Mouse (Mus musculus) liver, postnatal 0 days (tissue): Measurements from ENCODE around the gene Mettl2. TPM values are rescaled to one million over a fixed set of nuclear protein-coding genes. Genes with fewer than 3 reads are reported as not detected.
"Not testable (repeated sequence)": the region's sequence is repeated elsewhere in the genome, so short reads cannot be mapped to it uniquely, and the experiment has no call there.

Experiments
- ATAC-seq: fragments of 200-750 bp; cut with Nextera tagmentation; 2 replicates; pipeline ENCODE4 v1.8.0; 2017; ENCODE audit warnings: mild to moderate bottlenecking, moderate library complexity
- DNase-seq: peaks from one replicate; pipeline ENCODE4 v3.0.0-alpha.2; 2016
- H3K27ac ChIP-seq: fragments of 300-500 bp; sonication (generic); 2 replicates; pipeline ENCODE4 v1.5.1; 2014; ENCODE audit warnings: antibody characterized with exemption, moderate library complexity, mild to moderate bottlenecking, low read depth
- H3K27me3 ChIP-seq: fragments of 300-500 bp; sonication (generic); 2 replicates; pipeline ENCODE4 v1.6.1; 2014; ENCODE audit warnings: low read length, control low read depth, mixed read lengths; ENCODE audit not compliant: insufficient read depth
- H3K36me3 ChIP-seq: fragments of 300-500 bp; sonication (generic); replicated peaks from 2 replicates; pipeline ENCODE4 v1.6.1; 2014; ENCODE audit warnings: mild to moderate bottlenecking, control low read depth, low read length, moderate library complexity, mixed read lengths; ENCODE audit not compliant: insufficient read depth
- H3K4me1 ChIP-seq: fragments of 300-500 bp; sonication (generic); 2 replicates; pipeline ENCODE4 v1.6.1; 2014; ENCODE audit warnings: antibody characterized with exemption, mild to moderate bottlenecking, control low read depth; ENCODE audit not compliant: insufficient read depth
- H3K4me2 ChIP-seq: fragments of 300-500 bp; sonication (generic); 2 replicates; pipeline ENCODE4 v1.6.1; 2014; ENCODE audit warnings: low read depth, mild to moderate bottlenecking, low read length, moderate library complexity, mixed read lengths
- H3K4me3 ChIP-seq: fragments of 300-500 bp; sonication (generic); 2 replicates; pipeline ENCODE4 v1.5.1; 2014; ENCODE audit warnings: low read depth, low read length
- H3K9ac ChIP-seq: fragments of 300-500 bp; sonication (generic); replicated peaks from 2 replicates; pipeline ENCODE4 v1.6.1; 2014; ENCODE audit warnings: mild to moderate bottlenecking, moderate library complexity
- H3K9me3 ChIP-seq: fragments of 300-500 bp; sonication (generic); 2 replicates; pipeline ENCODE4 v1.6.1; 2016; ENCODE audit warnings: mild to moderate bottlenecking, control low read depth, low read length, mixed read lengths
- CTCF ChIP-seq: sonication (generic); IDR thresholded peaks from 2 replicates; pipeline ENCODE4 v1.5.1; 2016; ENCODE audit warnings: antibody characterized with exemption, low read depth
- EP300 ChIP-seq: IDR thresholded peaks from 2 replicates; pipeline ENCODE4 v1.6.1; 2016; ENCODE audit warnings: antibody characterized with exemption, low read depth, mild to moderate bottlenecking
- WGBS: fragments of 180-500 bp; shearing (Covaris S2); extraction: QIAGEN DNeasy Blood & Tissue Kit; methylation state at CpG from one replicate; pipeline ENCODE4 v1.1.7; 2014; ENCODE audit not compliant: insufficient replicate concordance; 5-methylcytosine and 5-hydroxymethylcytosine counted together
- polyA plus RNA-seq: library from polyadenylated mRNA; unstranded; fragments of >200 nt; fragmentation: Nextera tagmentation; extraction: Ambion mirVana; gene quantifications from 2 replicates; pipeline ENCODE4 v1.2.1, GENCODE M21; 2015

Mettl2 gene
- polyA plus RNA-seq: 7.7 and 9.3 TPM in 2 replicates

DNA sequence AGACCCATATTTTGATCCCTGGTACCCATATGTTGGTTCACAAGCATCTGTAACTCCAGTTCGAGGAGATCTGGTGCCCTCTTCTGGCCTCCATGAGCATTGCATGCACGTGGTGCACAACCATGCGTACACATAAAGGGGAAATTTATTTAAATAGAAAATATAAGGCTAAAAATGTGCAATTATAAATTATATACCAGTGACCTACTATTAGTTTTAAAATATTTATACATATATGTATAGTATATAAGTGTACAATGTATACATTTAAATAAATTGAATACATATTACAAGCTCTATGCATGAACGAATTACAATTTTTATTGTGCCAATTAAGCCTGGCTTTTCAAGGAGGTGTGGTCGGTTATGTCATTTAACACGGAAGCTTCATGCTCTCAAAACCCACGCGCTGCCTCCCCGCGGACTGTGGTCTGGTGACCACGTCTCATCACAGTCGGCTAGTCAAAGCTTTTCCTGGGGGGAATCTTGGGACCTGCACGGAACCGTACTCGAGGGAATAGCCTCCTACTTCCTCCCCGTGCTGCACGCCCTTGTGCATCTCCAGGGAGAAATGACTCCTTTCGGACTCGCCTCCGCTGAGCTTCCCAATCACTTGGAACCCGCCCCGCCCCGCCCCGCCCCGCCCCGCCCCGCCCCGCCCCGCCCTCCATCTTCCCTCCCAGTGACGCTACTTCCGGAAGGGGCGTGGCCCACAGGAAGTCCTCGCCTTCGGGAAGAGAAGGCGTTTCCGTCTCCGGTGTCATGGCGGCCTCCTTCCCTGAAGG lies at the start of gene Mettl2:
Mettl2 (plus strand) TSS at position 691 of the 785 bp plus-strand sequence.
- Histone ChIP-seq H3K9ac (peak within 1 kb of the TSS; percentile 83), H3K27me3 (no peaks in the 10 kb centered on the region), H3K4me1 (peaks cover 19% of the 10 kb centered on the region), H3K4me3 (peak within 1 kb of the TSS; percentile 99), H3K4me2 (peak within 1 kb of the TSS; percentile 95), H3K36me3 (peaks cover 10% of the 10 kb centered on the region; the same call in 1 of the 2 replicates), H3K9me3 (no peaks in the 10 kb centered on the region), H3K27ac (peak within 1 kb of the TSS; percentile 81)
- DNase-seq (peak; percentile 91), ATAC-seq (peak; percentile 90)
- peak; percentile 85 for TF ChIP-seq CTCF
- TF ChIP-seq EP300: no peak
- 2% methylated on average over 36 of the region's 38 CpGs for WGBS

DNA sequence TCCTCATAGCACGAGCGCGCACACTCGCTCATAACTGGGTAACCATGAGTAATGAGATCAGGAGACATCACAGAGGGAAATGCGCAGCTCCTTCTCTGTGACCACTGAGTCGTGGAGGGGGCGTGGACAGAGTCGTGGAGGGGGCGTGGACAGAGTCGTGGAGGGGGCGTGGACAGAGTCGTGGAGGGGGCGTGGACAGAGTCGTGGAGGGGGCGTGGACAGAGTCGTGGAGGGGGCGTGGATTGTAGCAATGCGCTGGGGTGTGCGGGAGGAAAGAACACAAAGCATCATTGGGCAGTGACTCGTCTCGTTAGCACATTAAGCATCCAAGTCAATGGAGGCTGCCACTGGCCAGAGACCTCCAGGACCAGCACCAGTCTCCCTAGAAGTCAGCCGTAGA lies 13.8 kb upstream of the Mettl2 start:
- H3K4me1 ChIP-seq, ATAC-seq, H3K36me3 ChIP-seq, H3K4me3 ChIP-seq, H3K27me3 ChIP-seq, H3K9ac ChIP-seq, DNase-seq, H3K4me2 ChIP-seq, H3K27ac ChIP-seq, H3K9me3 ChIP-seq: not testable (repeated sequence)
- WGBS: 70% methylated on average over 22 of the region's 22 CpGs

DNA sequence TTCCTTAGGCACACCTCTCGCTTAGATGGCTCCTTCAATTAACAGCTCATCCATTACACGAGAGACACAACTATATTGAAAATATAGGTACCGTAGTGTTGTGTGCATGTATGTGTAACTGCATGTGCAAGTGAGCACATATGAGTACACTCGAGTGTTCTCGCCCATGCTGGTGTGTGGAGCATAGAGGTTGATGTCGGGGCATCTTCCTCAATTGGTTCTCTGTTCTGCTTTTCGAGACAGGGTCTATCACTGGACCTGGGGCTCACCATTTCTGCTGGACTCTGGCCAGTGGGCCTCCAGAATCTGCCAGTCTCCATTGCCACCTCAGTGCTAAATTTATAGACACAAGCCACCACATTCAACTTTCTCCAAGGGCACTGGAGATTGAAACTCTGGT lies 8.4 kb upstream of the Mettl2 start:
- ATAC-seq: no peak
- Histone ChIP-seq H3K27me3 (no peaks in the 10 kb centered on the region), H3K4me1 (0 out of 2 replicates have a peak, but pooled peaks cover 3% of the 10 kb centered on the region), H3K36me3 (no peaks in the 10 kb centered on the region), H3K9ac (no peak overlapping the region), H3K4me2 (no peak overlapping the region), H3K4me3 (no peak overlapping the region), H3K9me3 (no peaks in the 10 kb centered on the region), H3K27ac (no peak overlapping the region)
- 70% methylated on average over 7 of the region's 7 CpGs for WGBS
- TF ChIP-seq CTCF (no peak), EP300 (no peak)
- no peak for DNase-seq

DNA sequence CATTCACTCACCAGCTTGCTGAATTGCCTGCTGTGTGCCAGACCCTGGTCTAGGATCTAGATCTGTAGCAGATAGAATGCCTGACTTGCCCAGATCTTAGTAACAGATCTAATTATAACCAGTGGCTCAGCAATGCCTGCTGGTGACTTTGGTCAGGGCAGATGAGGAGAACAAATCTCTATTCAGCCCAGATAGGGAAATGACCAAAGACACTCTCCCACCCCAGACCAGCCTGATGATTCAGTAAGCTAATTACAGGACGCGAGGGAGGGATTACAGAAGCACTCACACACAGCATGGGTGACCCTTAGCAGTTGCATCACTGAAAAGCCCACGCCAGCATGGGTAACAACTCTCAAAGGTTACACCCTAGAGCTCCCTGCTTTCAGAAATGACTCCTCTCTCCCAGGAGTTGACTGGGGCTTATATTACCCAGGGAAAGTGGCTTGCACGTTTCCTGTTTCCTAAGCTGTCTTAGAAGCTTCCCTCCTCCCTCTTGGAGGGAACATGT lies 5.6 kb upstream of the Mettl2 start:
- H3K27me3 ChIP-seq: no peaks in the 10 kb centered on the region
- no peak overlapping the region for H3K27ac ChIP-seq
- WGBS: 17% methylated on average over 4 of the region's 4 CpGs
- DNase-seq (no peak), ATAC-seq (no peak)
- H3K9me3 ChIP-seq: no peaks in the 10 kb centered on the region
- H3K4me3 ChIP-seq: no peak overlapping the region
- no peak for TF ChIP-seq EP300
- TF ChIP-seq CTCF: no peak
- no peak overlapping the region; the same call in 1 of the 2 replicates for H3K9ac ChIP-seq
- no peak overlapping the region for H3K4me2 ChIP-seq
- peaks cover 6% of the 10 kb centered on the region; the same call in 1 of the 2 replicates for H3K4me1 ChIP-seq
- no peaks in the 10 kb centered on the region for H3K36me3 ChIP-seq

DNA sequence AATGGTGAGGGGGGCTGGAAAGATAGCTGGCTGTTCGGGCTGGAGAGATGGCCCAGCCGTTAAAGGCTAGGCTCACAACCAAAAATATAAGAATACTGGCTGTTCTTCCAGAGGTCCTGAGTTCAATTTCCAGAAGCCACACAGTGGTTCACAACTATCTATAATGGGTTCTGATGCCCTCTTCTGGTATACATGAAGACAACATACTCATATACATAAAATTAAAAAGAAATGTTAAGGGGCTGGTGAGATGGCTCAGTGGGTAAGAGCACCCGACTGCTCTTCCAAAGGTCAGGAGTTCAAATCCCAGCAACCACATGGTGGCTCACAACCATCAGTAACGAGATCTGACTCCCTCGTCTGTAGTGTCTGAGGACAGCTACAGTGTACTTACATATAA lies 4.4 kb upstream of the Mettl2 start:
- 64% methylated on average over 5 of the region's 5 CpGs for WGBS

DNA sequence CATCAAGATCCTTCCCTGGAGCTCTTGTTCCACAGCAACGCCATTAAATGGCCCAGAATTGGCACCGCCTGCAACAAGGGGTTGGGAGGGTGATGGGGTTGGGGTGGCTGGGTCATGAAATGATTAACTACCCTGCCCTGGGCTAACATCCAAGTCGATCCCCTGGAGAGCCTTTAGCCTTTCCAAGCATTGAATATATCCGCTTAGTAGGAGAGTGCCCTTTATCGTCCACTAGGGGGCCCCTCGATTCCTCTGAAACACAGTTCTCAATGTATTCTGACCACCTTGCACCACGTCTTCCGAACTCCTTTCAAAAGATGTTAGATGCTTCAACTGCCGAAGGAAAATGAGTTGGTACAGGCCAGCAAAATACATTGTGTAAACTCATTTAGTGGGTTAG lies 2.2 kb upstream of the Mettl2 start:
- ATAC-seq (peak; percentile 71), DNase-seq (peak; percentile 75)
- Histone ChIP-seq H3K4me3 (no peak overlapping the region), H3K9ac (no peak overlapping the region), H3K36me3 (peaks cover 1% of the 10 kb centered on the region; the same call in 1 of the 2 replicates), H3K4me2 (peak overlapping the region; percentile 35), H3K27me3 (no peaks in the 10 kb centered on the region), H3K27ac (peak overlapping the region; percentile 36; the same call in 1 of the 2 replicates), H3K4me1 (peaks cover 21% of the 10 kb centered on the region), H3K9me3 (no peaks in the 10 kb centered on the region)
- WGBS: 8% methylated on average over 9 of the region's 9 CpGs
- TF ChIP-seq CTCF (peak; percentile 91), EP300 (no peak)

More for the DNA sequence above, 4.4 kb upstream of the Mettl2 start:
- not testable (repeated sequence) for H3K4me3 ChIP-seq, H3K9me3 ChIP-seq, H3K27ac ChIP-seq, DNase-seq, ATAC-seq, H3K4me1 ChIP-seq, H3K9ac ChIP-seq, H3K4me2 ChIP-seq, H3K27me3 ChIP-seq, H3K36me3 ChIP-seq
